Mouse (Mus musculus) hindbrain, postnatal 0 days (tissue): Measurements from ENCODE around the gene Synpo2l. TPM values are rescaled to one million over a fixed set of nuclear protein-coding genes. Genes with fewer than 3 reads are reported as not detected.

Experiments used
- ATAC-seq: fragments of 200-750 bp; cut with Nextera tagmentation; 2 replicates; pipeline ENCODE4 v1.8.0; 2017; ENCODE audit warnings: mild to moderate bottlenecking, moderate TSS enrichment, moderate library complexity
- DNase-seq: peaks from one replicate; pipeline ENCODE4 v3.0.0-alpha.2; 2015; ENCODE audit warnings: low spot score
- H3K27ac ChIP-seq: fragments of 300-500 bp; sonication (generic); 2 replicates; pipeline ENCODE4 v1.5.1; 2014; ENCODE audit warnings: mild to moderate bottlenecking
- H3K27me3 ChIP-seq: fragments of 300-500 bp; sonication (generic); 2 replicates; pipeline ENCODE4 v1.6.1; 2014; ENCODE audit warnings: low read length, mixed read lengths; ENCODE audit not compliant: insufficient read depth
- H3K36me3 ChIP-seq: fragments of 300-500 bp; sonication (generic); 2 replicates; pipeline ENCODE4 v1.6.1; 2014; ENCODE audit warnings: low read length, mixed read lengths; ENCODE audit not compliant: insufficient read depth
- H3K4me1 ChIP-seq: fragments of 300-500 bp; sonication (generic); 2 replicates; pipeline ENCODE4 v1.6.1; 2014; ENCODE audit warnings: antibody characterized with exemption, low read length, mixed read lengths; ENCODE audit not compliant: insufficient read depth
- H3K4me2 ChIP-seq: fragments of 300-500 bp; sonication (generic); 2 replicates; pipeline ENCODE4 v1.6.1; 2014; ENCODE audit warnings: low read depth, mild to moderate bottlenecking, low read length, moderate library complexity, mixed read lengths
- H3K4me3 ChIP-seq: fragments of 300-500 bp; sonication (generic); 2 replicates; pipeline ENCODE4 v1.5.1; 2014; ENCODE audit warnings: low read length
- H3K9ac ChIP-seq: fragments of 300-500 bp; sonication (generic); replicated peaks from 2 replicates; pipeline ENCODE4 v1.6.1; 2014; ENCODE audit warnings: mild to moderate bottlenecking, low read length, moderate library complexity, mixed read lengths
- H3K9me3 ChIP-seq: fragments of 300-500 bp; sonication (generic); 2 replicates; pipeline ENCODE4 v1.6.1; 2016; ENCODE audit warnings: low read length, mixed read lengths
- CTCF ChIP-seq: IDR thresholded peaks from 2 replicates; pipeline ENCODE4 v1.5.1; 2016; ENCODE audit warnings: antibody characterized with exemption, control low read depth, low read depth
- WGBS: fragments of 180-500 bp; shearing (Covaris S2); extraction: QIAGEN DNeasy Blood & Tissue Kit; methylation state at CpG from one replicate; pipeline ENCODE4 v1.1.7; 2014; 5-methylcytosine and 5-hydroxymethylcytosine counted together
- polyA plus RNA-seq: library from polyadenylated mRNA; unstranded; fragments of >200 nt; fragmentation: Nextera tagmentation; extraction: Ambion mirVana; gene quantifications from 2 replicates; pipeline ENCODE4 v1.2.1, GENCODE M21; 2015
- total RNA-seq: library from RNA; depleted of rRNA; stranded (reverse); fragments of >200 nt; gene quantifications from 2 replicates; pipeline ENCODE4 v1.2.3, GENCODE M21; 2014

Gene Synpo2l
- total and polyA plus RNA-seq, 2 experiments from 2014 or later = 0.20 to 0.52 TPM

GRCm38 (mm10) chr14:20682498-20682897, 14.3 kb upstream of the Synpo2l start:
- no peak for ATAC-seq
- no peak for DNase-seq
- no peaks in the 10 kb centered on the region for H3K27me3 ChIP-seq
- TF ChIP-seq CTCF = no peak
- no peak overlapping the region for H3K4me3 ChIP-seq
- no peak overlapping the region for H3K27ac ChIP-seq
- WGBS = 61% methylated on average over 3 of the region's 3 CpGs
- no peak overlapping the region for H3K4me2 ChIP-seq
- no peaks in the 10 kb centered on the region for H3K4me1 ChIP-seq
- H3K9me3 ChIP-seq = no peaks in the 10 kb centered on the region
- no peak overlapping the region for H3K9ac ChIP-seq
- H3K36me3 ChIP-seq = peaks cover 65% of the 10 kb centered on the region

- no peak overlapping the region for H3K4me2 ChIP-seq
- no peak for TF ChIP-seq CTCF
- H3K9ac ChIP-seq = no peak overlapping the region
- H3K36me3 ChIP-seq = peaks cover 65% of the 10 kb centered on the region
- no peak overlapping the region for H3K27ac ChIP-seq
- ATAC-seq (no peak), DNase-seq (no peak)
- no peaks in the 10 kb centered on the region for H3K27me3 ChIP-seq
- no peaks in the 10 kb centered on the region for H3K4me1 ChIP-seq
- no peaks in the 10 kb centered on the region for H3K9me3 ChIP-seq
- no peak overlapping the region for H3K4me3 ChIP-seq
- WGBS = 87% methylated on average over 2 of the region's 2 CpGs
Measured at GRCm38 (mm10) chr14:20681742-20682141, 13.6 kb upstream of the Synpo2l start.

- WGBS = 93% methylated on average over 4 of the region's 4 CpGs
- Histone ChIP-seq H3K27me3 (no peaks in the 10 kb centered on the region), H3K36me3 (peaks cover 43% of the 10 kb centered on the region), H3K4me2 (no peak overlapping the region), H3K27ac (no peak overlapping the region), H3K4me3 (no peak overlapping the region), H3K4me1 (peaks cover 5% of the 10 kb centered on the region; the same call in 1 of the 2 replicates), H3K9me3 (no peaks in the 10 kb centered on the region), H3K9ac (no peak overlapping the region)
- TF ChIP-seq CTCF = no peak
- DNase-seq = no peak
- ATAC-seq = no peak
Measured at GRCm38 (mm10) chr14:20677906-20678305, 9.8 kb upstream of the Synpo2l start.

- H3K9me3 ChIP-seq = no peaks in the 10 kb centered on the region
- 2% methylated on average over 43 of the region's 43 CpGs for WGBS
- H3K9ac ChIP-seq = peak within 1 kb of the TSS; percentile 85
- peak within 1 kb of the TSS; percentile 93 for H3K27ac ChIP-seq
- peak within 1 kb of the TSS; percentile 67 for H3K4me2 ChIP-seq
- H3K4me1 ChIP-seq = peaks cover 5% of the 10 kb centered on the region; the same call in 1 of the 2 replicates
- no peak for TF ChIP-seq CTCF
- DNase-seq (peak; percentile 100), ATAC-seq (peak; percentile 98)
- H3K27me3 ChIP-seq = no peaks in the 10 kb centered on the region
- H3K36me3 ChIP-seq = peaks cover 13% of the 10 kb centered on the region; the same call in 1 of the 2 replicates
- peak within 1 kb of the TSS; percentile 90 for H3K4me3 ChIP-seq
Measured at GRCm38 (mm10) chr14:20674064-20674833, 6.1 kb upstream of the Synpo2l start, which contains the start of gene Sec24c. Gene Sec24c (plus strand): TSS chr14:20674308.

- peak; percentile 70 for ATAC-seq
- 0 out of 2 replicates have a peak overlapping the region, but pooled peaks have one; percentile 38 for H3K9ac ChIP-seq
- WGBS = 12% methylated on average over 13 of the region's 13 CpGs
Measured at GRCm38 (mm10) chr14:20673735-20674063, 5.5 kb upstream of the Synpo2l start.

GRCm38 (mm10) chr14:20672990-20673389, 4.8 kb upstream of the Synpo2l start:
- Histone ChIP-seq H3K4me1 (peaks cover 5% of the 10 kb centered on the region; the same call in 1 of the 2 replicates), H3K27me3 (no peaks in the 10 kb centered on the region), H3K4me2 (no peak overlapping the region), H3K4me3 (no peak overlapping the region), H3K9me3 (no peaks in the 10 kb centered on the region), H3K9ac (no peak overlapping the region), H3K36me3 (peaks cover 13% of the 10 kb centered on the region; the same call in 1 of the 2 replicates), H3K27ac (no peak overlapping the region)
- DNase-seq = peak; percentile 51
- 94% methylated on average over 2 of the region's 2 CpGs for WGBS
- TF ChIP-seq CTCF = peak; percentile 62
- no peak for ATAC-seq

More at GRCm38 (mm10) chr14:20673735-20674063, 5.5 kb upstream of the Synpo2l start:
- peaks cover 5% of the 10 kb centered on the region; the same call in 1 of the 2 replicates for H3K4me1 ChIP-seq
- TF ChIP-seq CTCF = no peak
- no peaks in the 10 kb centered on the region for H3K9me3 ChIP-seq
- H3K36me3 ChIP-seq = peaks cover 13% of the 10 kb centered on the region; the same call in 1 of the 2 replicates
- peak overlapping the region; percentile 70; the same call in 1 of the 2 replicates for H3K27ac ChIP-seq
- H3K4me2 ChIP-seq = peak overlapping the region; percentile 67
- DNase-seq = no peak
- peak overlapping the region; percentile 90 for H3K4me3 ChIP-seq
- H3K27me3 ChIP-seq = no peaks in the 10 kb centered on the region

- Histone ChIP-seq H3K9ac (no peak overlapping the region), H3K27me3 (no peaks in the 10 kb centered on the region), H3K4me1 (peaks cover 2% of the 10 kb centered on the region; the same call in 1 of the 2 replicates), H3K9me3 (no peaks in the 10 kb centered on the region), H3K4me2 (no peak overlapping the region), H3K36me3 (no peaks in the 10 kb centered on the region), H3K27ac (no peak overlapping the region), H3K4me3 (no peak overlapping the region)
- DNase-seq (no peak), ATAC-seq (no peak)
- TF ChIP-seq CTCF = no peak
- WGBS = 73% methylated on average over 1 of the region's 1 CpGs
Measured at GRCm38 (mm10) chr14:20667469-20667868, 685 bp downstream of the Synpo2l start.
